Mouse (Mus musculus) left cerebral cortex, postnatal 10 days (tissue): ENCODE measurements around the gene Olfr706. TPM values are rescaled to one million over a fixed set of nuclear protein-coding genes. Genes with fewer than 3 reads are reported as not detected.
A peak's percentile ranks its signal among the peaks of the same experiment; 100 is the strongest.
"Not testable (repeated sequence)": the region's sequence is repeated elsewhere in the genome, so short reads cannot be mapped to it uniquely, and the experiment has no call there.

ENCODE experiments used
- DNase-seq, 2 experiments: peaks; one replicate each; pipeline ENCODE4 v3.0.0; 2021 to 2022; ENCODE audit warnings: low spot score in 2 of 2, mixed read lengths in 1 of 2; ENCODE audit errors: extremely low spot score in 1 of 2
- intact Hi-C: fragments of 180-260 bp; cut with DNase I; formaldehyde crosslinking; loops from one replicate; pipeline ENCODE4 v1.15.1; 2025
- total RNA-seq, 2 experiments: library from RNA; stranded (reverse); gene quantifications; 2 replicates each; pipeline ENCODE4 v1.2.3; 2021

The Olfr706 gene
- total RNA-seq: not detected

- intact Hi-C loops: no loop called here
- no peak for DNase-seq
Observed at GRCm38 (mm10) chr7:106888062-106888461, at the start of gene Olfr706. Gene Olfr706 (minus strand): TSS chr7:106888162.

- intact Hi-C loops: no loop called here
- no peak for DNase-seq
Observed at GRCm38 (mm10) chr7:106932119-106932518, 44.2 kb upstream of the Olfr706 start, which contains the start of gene Olfr709-ps1. Gene Olfr709-ps1 (minus strand): TSS chr7:106932219.

DNA sequence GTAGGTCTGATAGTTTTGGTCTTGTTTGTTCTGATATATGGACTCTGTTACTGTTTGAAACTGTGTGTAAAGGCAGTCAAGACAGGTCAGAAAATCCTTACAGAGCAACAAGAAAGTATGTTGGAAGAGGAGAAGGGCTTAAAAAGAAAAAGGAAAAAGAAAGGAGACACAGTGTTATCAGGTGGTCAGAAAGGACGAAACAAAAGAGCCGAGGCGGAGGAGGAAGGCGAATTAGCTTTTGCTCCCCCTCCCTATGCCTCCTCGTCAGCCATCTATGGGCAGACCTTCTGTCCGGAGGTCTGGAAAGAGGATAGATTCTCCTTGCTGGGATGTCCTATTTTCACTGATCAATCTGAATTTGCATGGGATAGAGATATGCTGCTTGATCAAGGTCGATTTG lies 33.0 kb upstream of the Olfr706 start:
- DNase-seq: peak in 1 of 2 experiments; percentile 21
- intact Hi-C loops: not testable (repeated sequence)

DNA sequence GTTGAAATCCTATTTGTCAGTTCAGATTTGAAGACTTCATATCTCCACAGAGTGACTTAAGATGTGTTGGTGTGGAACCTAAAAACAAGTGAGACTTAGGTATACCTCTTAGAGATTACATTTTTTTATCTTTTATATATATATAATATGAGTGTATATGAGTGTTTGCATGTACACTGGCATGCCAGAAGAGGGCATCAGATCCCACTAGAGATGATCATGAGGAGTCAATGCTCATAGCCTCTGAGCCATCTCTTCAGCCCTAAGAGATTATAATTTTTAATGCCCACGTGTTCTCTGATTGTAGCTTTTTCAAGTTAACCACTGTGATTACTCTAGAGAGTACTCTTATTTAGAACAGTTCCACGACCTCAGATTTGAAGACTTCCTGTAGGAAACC lies 19.7 kb upstream of the Olfr706 start, which contains the start of gene Olfr1532-ps1:
Gene Olfr1532-ps1, plus strand, starts transcription at position 326 of the 400 bp plus-strand sequence.
- DNase-seq: no peak
- intact Hi-C loops: no loop called here

- intact Hi-C loops, DNase-seq: not testable (repeated sequence)
Observed at GRCm38 (mm10) chr7:106901141-106901540, 13.2 kb upstream of the Olfr706 start, which contains the start of gene Olfr707. Gene Olfr707 (minus strand): TSS chr7:106901241.

GRCm38 (mm10) chr7:106876791-106877190 lies 11.2 kb downstream of the Olfr706 start, which contains the start of gene Olfr705:
Gene Olfr705 (minus strand): TSS chr7:106876891.
- DNase-seq: no peak
- intact Hi-C loops: no loop called here

DNA sequence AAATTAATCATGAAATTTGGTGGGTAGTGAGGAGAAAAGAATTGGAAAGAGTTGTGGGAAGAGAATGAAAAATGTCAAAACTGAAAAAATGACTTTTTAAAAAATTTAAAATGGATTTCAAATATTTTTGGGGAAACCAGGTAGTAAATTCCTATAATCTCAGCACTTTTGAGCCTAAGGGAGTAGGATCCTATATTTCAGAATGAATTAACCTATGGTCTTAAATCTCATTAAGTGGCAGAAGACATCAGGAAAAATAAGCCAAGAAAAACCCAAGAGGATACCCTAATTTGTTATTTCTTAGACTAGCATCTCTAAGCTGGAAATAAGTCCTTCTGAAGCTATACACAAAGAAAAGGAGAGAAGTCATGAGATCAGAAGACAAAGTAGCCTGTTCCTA lies 25.1 kb downstream of the Olfr706 start, which contains the start of gene Olfr704:
Gene Olfr704, plus strand, starts transcription at position 301 of the 400 bp plus-strand sequence.
- intact Hi-C loops: no loop called here
- no peak for DNase-seq

GRCm38 (mm10) chr7:106843060-106843459 lies 44.9 kb downstream of the Olfr706 start, which contains the start of gene Olfr703:
Gene Olfr703 (plus strand): TSS chr7:106843360.
- DNase-seq: no peak
- intact Hi-C loops: no loop called here

- intact Hi-C loops: no loop called here
- DNase-seq: no peak
Observed at GRCm38 (mm10) chr7:106833793-106834192, 54.2 kb downstream of the Olfr706 start, which contains the start of gene Olfr702. Gene Olfr702 (minus strand): TSS chr7:106833893.

Other genes with a start within 250 kb of the Olfr706 start
- not detected for gene Olfr693, start 207.6 kb downstream of the Olfr706 start, total RNA-seq
- not detected for gene Olfr694, start 196.3 kb downstream of the Olfr706 start, total RNA-seq
- gene Olfr695, start 171.8 kb downstream of the Olfr706 start, total RNA-seq: not detected
- gene Olfr697, start 145.7 kb downstream of the Olfr706 start, total RNA-seq: not detected
- not detected for gene Olfr698, start 132.8 kb downstream of the Olfr706 start, total RNA-seq
- gene Olfr699, start 95.0 kb downstream of the Olfr706 start, total RNA-seq: not detected
- gene Olfr700, start 79.3 kb downstream of the Olfr706 start, total RNA-seq: not detected
- not detected for gene Olfr701, start 74.0 kb downstream of the Olfr706 start, total RNA-seq
- gene Olfr702, start 54.3 kb downstream of the Olfr706 start, total RNA-seq: not detected
- not detected for gene Olfr703, start 44.8 kb downstream of the Olfr706 start, total RNA-seq
- not detected for gene Olfr704, start 25.0 kb downstream of the Olfr706 start, total RNA-seq
- not detected for gene Olfr705, start 11.3 kb downstream of the Olfr706 start, total RNA-seq
- gene Olfr707, start 13.1 kb upstream of the Olfr706 start, total RNA-seq: not detected
- gene Olfr1532-ps1, start 19.8 kb upstream of the Olfr706 start, total RNA-seq: not detected
- not detected for gene Olfr709-ps1, start 44.1 kb upstream of the Olfr706 start, total RNA-seq
- gene Olfr710, start 60.1 kb upstream of the Olfr706 start, total RNA-seq: not detected
- not detected for gene Olfr6, start 75.8 kb upstream of the Olfr706 start, total RNA-seq
- gene Olfr711, start 87.3 kb upstream of the Olfr706 start, total RNA-seq: not detected
- gene Olfr2, start 117.9 kb upstream of the Olfr706 start, total RNA-seq: not detected
- not detected for gene Olfr713, start 143.0 kb upstream of the Olfr706 start, total RNA-seq
- not detected for gene Olfr714, start 182.8 kb upstream of the Olfr706 start, total RNA-seq
- not detected for gene Olfr17, start 205.1 kb upstream of the Olfr706 start, total RNA-seq
- not detected for gene Olfr715b, start 222.2 kb upstream of the Olfr706 start, total RNA-seq
- gene Olfr715, start 242.9 kb upstream of the Olfr706 start, total RNA-seq: not detected